Mouse (Mus musculus) ES-E14 (cell line): ENCODE measurements around the gene Pcbp3.

Experiments used
- HCFC1 ChIP-seq: IDR thresholded peaks from 2 replicates; pipeline ENCODE4 v1.6.1; 2012; ENCODE audit warnings: low read length, inconsistent platforms, borderline replicate concordance; ENCODE audit not compliant: insufficient read depth
- MAFK ChIP-seq: IDR thresholded peaks from 2 replicates; pipeline ENCODE4 v1.6.1; 2014; ENCODE audit warnings: mild to moderate bottlenecking, low read depth, low read length, inconsistent platforms; ENCODE audit not compliant: insufficient read depth
- ZC3H11A ChIP-seq: IDR thresholded peaks from 2 replicates; pipeline ENCODE4 v1.6.1; 2012; ENCODE audit warnings: low read depth, mild to moderate bottlenecking, inconsistent platforms, low read length, borderline replicate concordance

- TF ChIP-seq HCFC1 (no peak), MAFK (no peak), ZC3H11A (no peak)
Measured at GRCm38 (mm10) chr10:76875310-76875709, 86.4 kb downstream of the Pcbp3 start.
